Mouse (Mus musculus) monocyte, adult 5-6 weeks (primary cell): Measurements from ENCODE around the gene Efcc1. TPM values are rescaled to one million over a fixed set of nuclear protein-coding genes. Genes with fewer than 3 reads are reported as not detected.
"Not testable (repeated sequence)": the region's sequence is repeated elsewhere in the genome, so short reads cannot be mapped to it uniquely, and the experiment has no call there.

ENCODE experiments used
- ATAC-seq: fragments of 153-309, 156-312 bp; replicated peaks from 2 replicates; pipeline ENCODE4 v1.8.0; 2017; ENCODE audit warnings: mild to moderate bottlenecking; ENCODE audit not compliant: low TSS enrichment, insufficient number of reproducible peaks, severe bottlenecking, poor library complexity, low FRiP score
- total RNA-seq: library from RNA; stranded (forward); fragments of 200-1000, 200-491, 200-594 nt; gene quantifications from 3 replicates; pipeline ENCODE4 v1.2.3, GENCODE M21; 2017

Efcc1 gene
- total RNA-seq, 1 experiment from 2014 or later = not detected

GRCm38 (mm10) chr6:87740496-87740895 lies 9.8 kb downstream of the Efcc1 start:
- no peak for ATAC-seq

- ATAC-seq = no peak
Measured at GRCm38 (mm10) chr6:87741978-87742377, 11.3 kb downstream of the Efcc1 start.

DNA sequence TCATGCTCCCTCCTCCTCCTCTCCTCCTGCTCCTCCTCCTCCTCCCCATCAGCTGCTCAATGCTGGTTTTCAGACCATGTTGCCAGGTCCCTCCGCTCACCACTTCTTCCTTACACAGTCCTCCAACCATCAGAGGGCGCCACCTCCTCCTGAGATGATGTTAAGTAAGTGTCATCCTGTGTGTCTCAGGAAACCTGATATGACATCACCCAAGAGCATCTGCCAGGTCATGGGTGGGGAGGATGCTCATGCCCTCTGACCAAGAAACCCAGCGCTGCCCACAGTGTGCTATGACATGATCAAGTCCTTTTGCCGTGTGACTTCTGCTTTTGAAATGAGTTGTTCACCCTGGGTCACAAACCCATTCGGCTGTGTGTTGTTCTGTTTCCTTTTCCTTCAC lies 12.1 kb downstream of the Efcc1 start:
- ATAC-seq = peak; percentile 67

DNA sequence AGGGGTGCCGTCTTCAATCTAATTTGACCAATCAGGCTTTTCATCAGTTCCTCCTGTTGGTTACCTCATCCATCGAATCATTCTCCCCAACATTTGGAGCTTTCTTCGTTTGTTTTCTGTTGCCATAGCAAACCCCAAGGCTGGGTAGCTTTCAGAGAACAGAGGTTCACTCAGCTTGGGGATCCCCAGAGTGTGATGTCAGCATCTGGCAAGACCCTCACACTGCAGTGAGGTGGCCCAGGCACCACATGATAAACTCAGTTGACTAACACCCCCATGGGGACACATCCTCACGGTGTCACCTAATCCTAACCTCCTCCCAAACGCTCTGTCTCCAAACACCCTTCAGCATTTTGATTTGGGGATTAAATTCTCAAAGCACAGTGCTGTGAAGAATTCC lies 12.6 kb downstream of the Efcc1 start:
- ATAC-seq = no peak

GRCm38 (mm10) chr6:87744632-87745031 lies 14.0 kb downstream of the Efcc1 start:
- no peak for ATAC-seq

DNA sequence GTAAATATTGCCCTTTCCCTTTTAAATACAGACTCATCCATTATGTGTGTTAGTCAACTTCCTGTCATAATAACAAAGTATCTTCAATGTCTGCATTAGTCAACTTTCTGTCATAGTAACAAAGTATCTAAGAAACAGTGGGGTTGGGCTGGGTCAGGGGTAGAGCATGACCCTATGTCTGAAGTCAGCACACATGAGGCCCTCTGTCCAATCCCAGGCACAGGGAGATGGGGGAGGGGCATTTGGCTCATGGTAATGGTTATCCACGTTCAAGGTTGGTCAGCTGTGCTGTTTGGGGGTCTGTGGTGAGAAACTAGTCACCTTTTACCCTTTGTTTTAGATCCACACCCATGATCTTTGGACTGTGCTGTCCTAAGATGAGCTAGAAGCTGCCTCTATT lies 14.6 kb downstream of the Efcc1 start:
- no peak for ATAC-seq

- no peak for ATAC-seq
Measured at GRCm38 (mm10) chr6:87746059-87746458, 15.4 kb downstream of the Efcc1 start.

DNA sequence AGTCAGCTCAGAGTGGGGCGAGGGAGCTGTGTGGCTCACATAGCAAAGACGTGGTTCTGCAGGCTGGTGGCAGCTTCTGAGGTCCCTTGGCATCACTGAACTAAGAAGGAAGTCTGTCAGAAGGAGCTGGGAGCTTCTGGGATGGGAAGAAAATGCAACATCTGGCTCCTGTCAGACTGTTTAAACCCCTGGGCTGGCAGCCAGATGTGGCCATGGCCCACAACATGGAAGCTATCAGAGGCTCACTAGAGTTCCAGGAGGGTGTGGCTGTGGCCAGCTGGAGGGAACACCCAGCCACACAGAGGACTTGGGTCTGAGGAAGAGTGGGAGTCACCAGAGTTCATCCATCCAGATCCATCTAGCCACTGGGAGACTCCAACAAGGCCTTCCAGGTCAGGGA lies 16.2 kb downstream of the Efcc1 start:
- ATAC-seq = no peak

- ATAC-seq = no peak
Measured at GRCm38 (mm10) chr6:87748078-87748477, 17.4 kb downstream of the Efcc1 start.

DNA sequence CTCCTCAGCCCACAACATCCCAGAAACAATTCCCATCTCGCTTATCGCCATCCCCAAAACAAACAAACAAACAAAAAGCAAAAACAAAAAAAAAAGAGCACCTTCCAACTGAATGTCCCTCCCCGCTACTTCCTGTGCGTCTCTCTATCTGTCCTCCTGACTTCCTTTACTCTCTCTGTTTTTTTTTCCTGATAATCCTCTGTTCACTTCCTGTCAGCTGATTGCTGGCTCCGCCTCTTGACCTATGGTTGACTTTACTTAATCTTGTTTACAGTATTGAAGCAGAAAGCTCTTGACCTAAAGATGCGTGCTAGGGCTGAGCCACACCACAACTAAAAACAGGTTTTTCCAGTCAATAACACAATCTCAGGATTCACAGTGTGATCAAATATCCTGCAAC lies 17.9 kb downstream of the Efcc1 start:
- ATAC-seq = no peak

DNA sequence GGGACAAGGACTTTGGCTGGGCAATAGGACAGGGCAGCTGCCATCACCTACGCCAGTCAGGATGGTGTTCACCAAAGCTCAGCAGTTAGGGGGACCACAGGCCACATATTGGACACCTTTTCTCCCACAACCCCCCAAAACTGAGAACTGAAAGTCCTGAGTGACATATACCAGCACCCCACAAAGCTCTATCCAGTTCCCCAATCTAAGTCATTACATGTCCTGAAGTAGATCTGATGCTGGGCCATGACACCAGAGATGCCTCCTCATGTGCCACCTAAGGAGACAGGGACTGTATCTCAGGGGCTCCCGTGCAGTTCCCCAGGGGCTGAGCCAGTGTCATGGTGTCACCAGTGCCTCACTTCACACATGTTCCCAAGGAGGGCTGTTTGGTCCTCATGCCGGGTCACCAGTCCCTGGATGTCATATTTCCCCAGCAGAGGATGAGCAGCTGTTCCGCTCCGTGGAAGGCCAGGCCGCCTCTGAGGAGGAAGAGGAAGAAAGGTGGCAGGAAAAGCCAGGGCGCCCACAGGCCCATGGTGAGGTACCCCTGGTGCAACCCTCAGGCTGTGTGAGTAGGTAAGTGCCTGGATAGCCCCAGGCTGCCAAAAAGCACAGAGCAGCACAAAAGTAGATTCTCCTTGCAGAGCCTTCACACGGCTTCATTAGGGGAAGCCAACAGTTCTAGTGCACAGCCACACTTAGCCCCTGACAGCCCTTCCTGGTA lies 19.7 kb downstream of the Efcc1 start:
- ATAC-seq = no peak

DNA sequence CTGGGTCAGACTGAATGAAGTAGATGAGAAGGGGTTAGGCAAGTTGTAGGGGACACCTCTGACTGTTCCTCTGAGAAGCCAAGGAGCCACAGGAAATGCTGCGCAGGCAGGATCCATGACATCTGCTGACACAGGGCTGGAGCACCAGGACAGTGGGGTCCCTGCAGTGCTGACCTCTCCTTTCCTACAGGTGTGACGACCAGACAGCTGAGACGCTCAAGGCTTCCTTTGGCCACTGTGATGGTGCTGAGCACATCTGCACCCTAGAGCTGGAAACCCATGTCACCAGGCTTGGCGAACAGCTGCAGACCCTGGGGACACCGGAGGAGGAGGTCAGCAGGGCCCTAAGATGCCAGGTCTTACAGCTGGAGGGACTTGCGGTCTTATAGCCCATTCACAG lies 20.9 kb downstream of the Efcc1 start:
- no peak for ATAC-seq

DNA sequence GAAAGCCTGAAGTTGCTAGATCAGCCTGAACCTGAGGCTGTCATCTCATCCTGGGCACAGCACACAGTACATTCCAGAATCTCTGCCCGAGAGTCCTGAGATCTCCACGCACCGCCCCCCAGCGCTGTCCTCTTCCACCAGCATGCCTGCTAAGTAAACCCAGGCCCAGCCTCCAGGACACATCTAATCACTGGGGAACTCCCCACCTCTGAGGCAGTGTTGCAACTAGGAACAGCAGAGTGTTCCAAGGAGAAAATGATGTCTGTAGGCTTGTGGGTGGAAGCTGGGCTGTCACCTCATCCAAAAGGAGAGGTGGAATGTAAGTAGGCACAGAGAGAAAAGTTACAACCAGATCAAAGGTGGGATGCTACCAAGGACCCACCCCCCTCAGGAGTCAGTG lies 24.5 kb downstream of the Efcc1 start:
- no peak for ATAC-seq

DNA sequence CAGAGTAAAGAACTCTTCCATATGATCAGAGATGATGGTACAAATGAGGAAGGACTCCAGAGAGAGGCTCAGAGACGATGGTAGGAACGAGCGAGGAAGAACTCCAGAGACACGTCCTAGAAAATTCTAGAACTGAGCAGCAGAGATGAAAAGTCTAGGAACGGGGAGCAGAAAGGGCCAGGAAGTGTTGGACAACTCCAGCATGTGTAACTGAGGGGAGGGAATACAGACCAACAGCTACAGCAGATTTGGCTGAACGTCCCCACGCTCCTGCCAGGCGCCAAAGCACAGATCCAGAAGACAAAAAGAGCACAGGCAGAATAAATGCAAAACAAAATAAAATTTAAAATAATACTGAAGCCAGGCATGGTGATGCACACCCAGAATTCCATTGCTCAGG lies 26.2 kb downstream of the Efcc1 start:
- no peak for ATAC-seq

DNA sequence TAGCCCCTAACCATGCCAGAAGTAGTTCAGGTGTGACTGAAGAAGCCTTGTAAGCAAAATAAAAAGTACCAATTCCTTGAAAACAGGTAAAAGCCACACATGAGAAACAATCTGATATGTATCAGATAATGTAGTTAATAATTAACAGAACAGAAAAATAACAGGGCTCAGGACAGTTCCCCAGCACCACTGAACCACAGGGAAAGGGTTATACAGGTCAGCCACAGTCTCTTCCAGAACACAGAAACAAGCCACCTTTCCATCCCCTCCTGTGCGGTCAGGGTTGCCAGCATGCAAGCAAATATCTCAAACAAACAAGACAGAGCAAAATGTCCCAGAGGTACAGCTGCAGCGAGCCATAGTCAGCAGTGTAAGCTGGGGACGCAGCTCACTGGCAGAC lies 28.7 kb downstream of the Efcc1 start:
- ATAC-seq = no peak

GRCm38 (mm10) chr6:87759850-87760249 lies 29.2 kb downstream of the Efcc1 start:
- ATAC-seq = no peak

DNA sequence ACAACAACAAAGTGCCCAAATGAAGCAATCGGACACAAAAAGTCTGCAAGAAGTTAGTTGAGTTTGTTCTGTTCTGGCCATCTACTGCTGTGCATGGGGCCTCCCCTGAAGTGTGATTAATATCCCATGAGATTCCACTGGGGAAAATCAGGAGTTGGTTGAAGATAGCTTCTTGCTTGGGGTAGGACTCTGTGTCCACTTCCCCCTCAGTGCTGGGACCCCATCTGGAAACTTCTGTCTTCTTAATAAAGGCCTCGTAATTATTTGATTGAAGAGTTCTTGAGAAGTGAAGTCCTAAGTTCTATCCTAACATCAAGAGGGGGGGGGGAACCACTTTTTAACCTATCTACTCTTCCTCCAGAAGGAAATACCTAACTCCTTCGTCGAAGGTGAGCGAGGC lies 31.5 kb downstream of the Efcc1 start:
- ATAC-seq = no peak

DNA sequence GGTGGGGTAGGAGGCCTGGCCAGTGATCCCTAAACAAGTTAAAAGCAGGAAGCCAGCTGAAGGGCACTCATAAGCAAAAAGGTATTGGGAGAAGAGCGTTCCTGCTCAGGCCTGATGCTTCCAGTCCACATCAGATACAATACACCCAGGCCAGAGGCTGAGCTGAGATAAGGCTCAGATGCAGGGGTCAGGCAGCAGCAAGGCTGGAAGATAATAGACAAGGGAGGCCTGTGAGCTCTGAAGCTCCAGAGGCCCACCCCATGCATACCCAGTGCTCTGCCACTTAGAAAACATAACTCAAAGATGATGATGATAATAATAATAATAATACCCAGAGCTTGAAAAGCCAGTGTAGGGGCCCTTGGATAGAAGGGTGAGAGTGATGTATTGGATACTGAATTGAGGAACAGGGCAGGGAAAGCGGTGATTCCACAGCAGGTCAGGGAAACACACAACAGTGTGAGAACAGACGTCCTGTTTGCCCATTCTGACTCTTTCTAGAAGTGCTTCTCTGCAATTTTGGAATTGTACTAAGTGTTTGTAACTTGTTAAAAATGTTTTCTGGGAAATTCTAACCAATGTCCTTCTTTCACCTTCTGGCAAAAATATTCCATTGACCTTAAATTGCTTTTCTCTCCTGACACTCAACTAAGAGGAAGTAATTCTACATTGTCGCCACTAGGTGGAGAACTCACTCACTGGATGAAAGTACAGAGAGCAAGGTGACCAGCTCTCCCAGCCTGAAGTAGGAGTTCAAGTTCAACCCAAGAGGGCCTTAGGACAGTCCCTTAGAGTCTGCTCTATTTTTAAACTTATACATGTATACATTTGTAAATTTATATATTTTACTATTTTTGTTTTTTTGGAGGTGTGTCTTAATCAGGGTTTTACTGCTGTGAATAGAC lies 33.0 kb downstream of the Efcc1 start:
- ATAC-seq = peak; percentile 76; the same call in 1 of the 2 replicates

DNA sequence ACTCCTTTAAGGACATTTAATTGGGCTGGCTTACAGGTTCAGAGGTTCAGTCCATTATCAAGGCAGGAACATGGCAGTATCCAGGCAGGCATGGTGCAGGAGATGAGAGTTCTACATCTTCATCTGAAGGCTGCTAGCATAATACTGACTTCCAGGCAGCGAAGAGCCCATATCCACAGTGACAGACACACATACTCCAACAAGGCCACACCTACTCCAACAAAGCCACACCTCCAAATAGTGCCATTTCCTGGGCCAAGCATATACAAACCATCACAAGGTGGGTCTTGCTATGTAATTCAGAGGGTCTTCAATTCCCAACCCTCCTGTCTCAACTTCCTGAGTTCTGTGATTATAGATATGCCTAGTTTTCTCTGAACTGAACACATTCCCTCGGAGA lies 33.6 kb downstream of the Efcc1 start:
- not testable (repeated sequence) for ATAC-seq

DNA sequence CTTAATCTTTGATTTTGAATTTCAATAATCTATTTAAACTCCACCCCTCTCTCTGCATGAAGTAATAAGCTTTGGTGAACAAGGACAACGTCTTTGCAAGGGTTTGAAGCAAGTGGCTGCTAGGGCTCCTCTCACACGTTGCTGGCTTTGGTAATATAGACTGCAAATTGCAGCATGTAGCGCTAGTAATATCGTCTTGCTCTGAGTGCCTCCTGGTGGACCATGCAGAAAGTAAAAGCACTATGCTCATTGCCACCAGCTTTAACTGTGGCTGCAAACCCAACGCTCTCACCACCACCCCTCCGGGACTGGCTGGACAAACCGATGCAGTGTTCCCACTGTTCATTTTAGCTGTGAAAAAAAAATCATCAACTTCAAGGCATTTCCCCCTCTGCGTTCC lies 40.0 kb downstream of the Efcc1 start:
- no peak for ATAC-seq
